Mouse (Mus musculus): ENCODE measurements around the gene Coro1b. TPM values are rescaled to one million over a fixed set of nuclear protein-coding genes. Genes with fewer than 3 reads are reported as not detected.

The Coro1b gene
- 10 to 100 TPM; 74.6 to 74.8 TPM for total RNA-seq (2021)

- peak; percentile 99 for DNase-seq
These were observed at the start of gene Coro1b for GRCm38 (mm10) chr19:4148491-4148806. Gene Coro1b (plus strand): TSS chr19:4148619.

GRCm38 (mm10) chr19:4099056-4099455 lies 49.4 kb upstream of the Coro1b start:
- DNase-seq = peak; percentile 95

- DNase-seq = peak; percentile 82
These were observed 48.3 kb upstream of the Coro1b start, which contains the start of gene Pitpnm1 for GRCm38 (mm10) chr19:4099837-4100717. Gene Pitpnm1 (plus strand): TSS chr19:4099998.

- DNase-seq = peak; percentile 47
These were observed 47.6 kb upstream of the Coro1b start for GRCm38 (mm10) chr19:4100718-4101261.

GRCm38 (mm10) chr19:4101466-4101865 lies 47.0 kb upstream of the Coro1b start:
- DNase-seq = no peak

- no peak for DNase-seq
These were observed 46.4 kb upstream of the Coro1b start for GRCm38 (mm10) chr19:4102049-4102448.

- DNase-seq = no peak
These were observed 45.8 kb upstream of the Coro1b start for GRCm38 (mm10) chr19:4102626-4103025.

GRCm38 (mm10) chr19:4103294-4103693 lies 45.1 kb upstream of the Coro1b start:
- no peak for DNase-seq

- DNase-seq = no peak
These were observed 44.6 kb upstream of the Coro1b start for GRCm38 (mm10) chr19:4103792-4104191.

- DNase-seq = no peak
These were observed 43.7 kb upstream of the Coro1b start for GRCm38 (mm10) chr19:4104675-4105194.

- no peak for DNase-seq
These were observed 41.8 kb upstream of the Coro1b start for GRCm38 (mm10) chr19:4106654-4107053.

- DNase-seq = no peak
These were observed 39.9 kb upstream of the Coro1b start for GRCm38 (mm10) chr19:4108535-4108934.

GRCm38 (mm10) chr19:4112063-4112960 lies 36.1 kb upstream of the Coro1b start:
- DNase-seq = no peak

GRCm38 (mm10) chr19:4113186-4113805 lies 35.1 kb upstream of the Coro1b start:
- DNase-seq = peak; percentile 83

- no peak for DNase-seq
These were observed 34.6 kb upstream of the Coro1b start for GRCm38 (mm10) chr19:4113806-4114230.

- DNase-seq = no peak
These were observed 33.9 kb upstream of the Coro1b start for GRCm38 (mm10) chr19:4114551-4114950.

GRCm38 (mm10) chr19:4115144-4115543 lies 33.3 kb upstream of the Coro1b start:
- DNase-seq = no peak

- no peak for DNase-seq
These were observed 32.6 kb upstream of the Coro1b start for GRCm38 (mm10) chr19:4115816-4116215.

- DNase-seq = no peak
These were observed 31.4 kb upstream of the Coro1b start for GRCm38 (mm10) chr19:4117006-4117405.

- no peak for DNase-seq
These were observed 30.1 kb upstream of the Coro1b start for GRCm38 (mm10) chr19:4118350-4118749.

- DNase-seq = no peak
These were observed 28.5 kb upstream of the Coro1b start for GRCm38 (mm10) chr19:4119716-4120487.
